Mouse (Mus musculus) intestine, embryonic 14.5 days (tissue): ENCODE data around the gene Lurap1l. TPM values are rescaled to one million over a fixed set of nuclear protein-coding genes. Genes with fewer than 3 reads are reported as not detected.

Source experiments
- ATAC-seq: fragments of 200-750 bp; cut with Nextera tagmentation; replicated peaks from 2 replicates; pipeline ENCODE4 v1.8.0; 2017; ENCODE audit warnings: low read depth, moderate number of reproducible peaks, moderate TSS enrichment, moderate library complexity; ENCODE audit not compliant: low FRiP score, low TSS enrichment
- DNase-seq: peaks from one replicate; pipeline ENCODE4 v3.0.0-alpha.2; 2018; ENCODE audit warnings: low spot score
- H3K27ac ChIP-seq: fragments of 300-500 bp; sonication (generic); 2 replicates; pipeline ENCODE4 v1.5.1; 2014; ENCODE audit warnings: low read depth, mild to moderate bottlenecking, control low read depth
- H3K27me3 ChIP-seq: fragments of 300-500 bp; sonication (generic); replicated peaks from 2 replicates; pipeline ENCODE4 v1.6.1; 2014; ENCODE audit warnings: low read length, control low read depth; ENCODE audit not compliant: control insufficient read depth, insufficient read depth
- H3K36me3 ChIP-seq: fragments of 300-500 bp; sonication (generic); 2 replicates; pipeline ENCODE4 v1.6.1; 2014; ENCODE audit warnings: low read length, control low read depth; ENCODE audit not compliant: control insufficient read depth, insufficient read depth
- H3K4me1 ChIP-seq: fragments of 300-500 bp; sonication (generic); replicated peaks from 2 replicates; pipeline ENCODE4 v1.6.1; 2014; ENCODE audit warnings: low read length, control low read depth, mixed read lengths; ENCODE audit not compliant: control insufficient read depth, insufficient read depth
- H3K4me2 ChIP-seq: fragments of 300-500 bp; sonication (generic); 2 replicates; pipeline ENCODE4 v1.6.1; 2014; ENCODE audit warnings: low read length
- H3K4me3 ChIP-seq: fragments of 300-500 bp; sonication (generic); 2 replicates; pipeline ENCODE4 v1.5.1; 2014; ENCODE audit warnings: low read depth, low read length, control low read depth, mixed read lengths
- H3K9ac ChIP-seq: fragments of 300-500 bp; sonication (generic); 2 replicates; pipeline ENCODE4 v1.6.1; 2014; ENCODE audit warnings: mild to moderate bottlenecking, low read length
- H3K9me3 ChIP-seq: fragments of 300-500 bp; sonication (generic); 2 replicates; pipeline ENCODE4 v1.6.1; 2016; ENCODE audit warnings: low read length, control low read depth; ENCODE audit not compliant: control insufficient read depth
- WGBS: fragments of 180-500 bp; shearing (Covaris S2); extraction: QIAGEN DNeasy Blood & Tissue Kit; methylation state at CpG from one replicate; pipeline ENCODE4 v1.1.7; 2014; 5-methylcytosine and 5-hydroxymethylcytosine counted together
- polyA plus RNA-seq: library from polyadenylated mRNA; unstranded; fragments of >200 nt; fragmentation: Nextera tagmentation; extraction: Ambion mirVana; gene quantifications from 2 replicates; pipeline ENCODE4 v1.2.1, GENCODE M21; 2014

Lurap1l gene
- polyA plus RNA-seq, 1 experiment from 2014 or later = 15.5 TPM

GRCm38 (mm10) chr4:80944605-80945004 lies 34.2 kb downstream of the Lurap1l start:
- ATAC-seq = no peak
- no peaks in the 10 kb centered on the region for H3K36me3 ChIP-seq
- H3K27ac ChIP-seq = no peak overlapping the region
- H3K9ac ChIP-seq = no peak overlapping the region
- DNase-seq = no peak
- H3K27me3 ChIP-seq = no peaks in the 10 kb centered on the region
- H3K9me3 ChIP-seq = no peaks in the 10 kb centered on the region
- H3K4me1 ChIP-seq = no peaks in the 10 kb centered on the region
- no peak overlapping the region for H3K4me3 ChIP-seq
- H3K4me2 ChIP-seq = no peak overlapping the region

GRCm38 (mm10) chr4:80949110-80949509 lies 38.7 kb downstream of the Lurap1l start:
- no peak overlapping the region for H3K4me3 ChIP-seq
- H3K27ac ChIP-seq = no peak overlapping the region
- H3K36me3 ChIP-seq = no peaks in the 10 kb centered on the region
- DNase-seq = no peak
- no peaks in the 10 kb centered on the region for H3K4me1 ChIP-seq
- H3K27me3 ChIP-seq = no peaks in the 10 kb centered on the region
- H3K4me2 ChIP-seq = no peak overlapping the region
- H3K9me3 ChIP-seq = no peaks in the 10 kb centered on the region
- H3K9ac ChIP-seq = no peak overlapping the region
- ATAC-seq = no peak

- DNase-seq (peak; percentile 60), ATAC-seq (peak; percentile 98)
- no peak overlapping the region for H3K4me2 ChIP-seq
- H3K36me3 ChIP-seq = no peaks in the 10 kb centered on the region
- no peaks in the 10 kb centered on the region for H3K4me1 ChIP-seq
- 54% methylated on average over 2 of the region's 2 CpGs for WGBS
- peak overlapping the region; percentile 64; the same call in 1 of the 2 replicates for H3K27ac ChIP-seq
- H3K27me3 ChIP-seq = no peaks in the 10 kb centered on the region
- H3K4me3 ChIP-seq = no peak overlapping the region
- H3K9ac ChIP-seq = no peak overlapping the region
- H3K9me3 ChIP-seq = no peaks in the 10 kb centered on the region
Observed at GRCm38 (mm10) chr4:80949720-80950119, 39.3 kb downstream of the Lurap1l start.

- ATAC-seq (peak; percentile 81), DNase-seq (peak; percentile 60)
- Histone ChIP-seq H3K36me3 (no peaks in the 10 kb centered on the region), H3K4me3 (no peak overlapping the region), H3K27ac (peak overlapping the region; percentile 64), H3K9ac (no peak overlapping the region), H3K4me1 (no peaks in the 10 kb centered on the region), H3K9me3 (no peaks in the 10 kb centered on the region), H3K27me3 (no peaks in the 10 kb centered on the region), H3K4me2 (peak overlapping the region; percentile 11; the same call in 1 of the 2 replicates)
- WGBS = 50% methylated on average over 8 of the region's 8 CpGs
Observed at GRCm38 (mm10) chr4:80950280-80950781, 39.9 kb downstream of the Lurap1l start.

DNA sequence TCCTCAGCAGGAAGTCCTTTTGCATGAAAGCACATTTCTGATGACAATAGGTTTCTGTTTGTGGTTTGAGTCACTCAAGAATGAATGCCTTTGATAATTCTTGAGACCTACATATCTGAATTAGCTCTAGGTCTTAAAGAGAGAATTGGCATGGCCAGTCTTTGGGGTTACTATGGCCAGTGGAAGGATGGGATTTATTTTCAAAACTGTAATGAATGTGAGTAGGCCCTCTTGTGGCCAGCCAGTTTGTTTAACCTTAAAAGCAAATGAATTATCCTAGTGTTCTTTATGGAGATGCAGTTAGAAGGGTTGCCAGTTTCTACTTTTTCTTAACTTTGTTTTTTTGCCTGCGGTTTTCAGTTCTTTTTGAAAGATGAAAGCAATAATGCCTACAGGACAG lies 42.2 kb downstream of the Lurap1l start:
- H3K9ac ChIP-seq = no peak overlapping the region
- H3K27me3 ChIP-seq = no peaks in the 10 kb centered on the region
- DNase-seq (no peak), ATAC-seq (no peak)
- no peaks in the 10 kb centered on the region for H3K4me1 ChIP-seq
- H3K9me3 ChIP-seq = no peaks in the 10 kb centered on the region
- no peak overlapping the region for H3K27ac ChIP-seq
- no peak overlapping the region for H3K4me2 ChIP-seq
- H3K36me3 ChIP-seq = no peaks in the 10 kb centered on the region
- no peak overlapping the region for H3K4me3 ChIP-seq
- 81% methylated on average over 1 of the region's 1 CpGs for WGBS

GRCm38 (mm10) chr4:80955942-80956341 lies 45.5 kb downstream of the Lurap1l start:
- 0 out of 2 replicates have a peak, but pooled peaks have one; percentile 50 for ATAC-seq

GRCm38 (mm10) chr4:80967526-80967925 lies 57.1 kb downstream of the Lurap1l start:
- Histone ChIP-seq H3K4me3 (no peak overlapping the region), H3K36me3 (no peaks in the 10 kb centered on the region), H3K9ac (no peak overlapping the region), H3K4me1 (no peaks in the 10 kb centered on the region), H3K4me2 (no peak overlapping the region), H3K9me3 (no peaks in the 10 kb centered on the region), H3K27me3 (no peaks in the 10 kb centered on the region), H3K27ac (no peak overlapping the region)
- 93% methylated on average over 17 of the region's 17 CpGs for WGBS
- no peak for DNase-seq
- no peak for ATAC-seq

More at GRCm38 (mm10) chr4:80955942-80956341, 45.5 kb downstream of the Lurap1l start:
- 31% methylated on average over 2 of the region's 2 CpGs for WGBS
- H3K9ac ChIP-seq = no peak overlapping the region
- no peaks in the 10 kb centered on the region for H3K9me3 ChIP-seq
- H3K4me1 ChIP-seq = no peaks in the 10 kb centered on the region
- no peak overlapping the region for H3K4me3 ChIP-seq
- H3K36me3 ChIP-seq = no peaks in the 10 kb centered on the region
- H3K27me3 ChIP-seq = no peaks in the 10 kb centered on the region
- DNase-seq = no peak
- no peak overlapping the region for H3K4me2 ChIP-seq
- no peak overlapping the region for H3K27ac ChIP-seq

- WGBS = 43% methylated on average over 1 of the region's 1 CpGs
- no peaks in the 10 kb centered on the region for H3K9me3 ChIP-seq
- ATAC-seq (no peak), DNase-seq (no peak)
- H3K27me3 ChIP-seq = no peaks in the 10 kb centered on the region
- no peak overlapping the region for H3K4me2 ChIP-seq
- no peak overlapping the region for H3K27ac ChIP-seq
- no peak overlapping the region for H3K4me3 ChIP-seq
- no peak overlapping the region for H3K9ac ChIP-seq
- no peaks in the 10 kb centered on the region for H3K4me1 ChIP-seq
- H3K36me3 ChIP-seq = no peaks in the 10 kb centered on the region
Observed at GRCm38 (mm10) chr4:80971846-80972245, 61.4 kb downstream of the Lurap1l start.

GRCm38 (mm10) chr4:80973896-80974295 lies 63.5 kb downstream of the Lurap1l start:
- Histone ChIP-seq H3K27ac (no peak overlapping the region), H3K4me1 (no peaks in the 10 kb centered on the region), H3K36me3 (no peaks in the 10 kb centered on the region), H3K4me2 (no peak overlapping the region), H3K9ac (no peak overlapping the region), H3K9me3 (no peaks in the 10 kb centered on the region), H3K4me3 (no peak overlapping the region), H3K27me3 (no peaks in the 10 kb centered on the region)
- DNase-seq = no peak
- ATAC-seq = no peak
